Mouse (Mus musculus) embryonic fibroblast, embryonic 13.5 days (primary cell): ENCODE data around the gene Tbc1d1.

Experiments used
- CTCF ChIP-seq: IDR thresholded peaks from 2 replicates; pipeline ENCODE4 v1.5.1; 2011; ENCODE audit warnings: mild to moderate bottlenecking, control low read depth, low read length, moderate library complexity, borderline replicate concordance; ENCODE audit not compliant: insufficient read depth
- POLR2A ChIP-seq: IDR thresholded peaks from 2 replicates; pipeline ENCODE4 v1.6.1; 2011; ENCODE audit warnings: low read depth, mild to moderate bottlenecking, control low read depth, low read length, moderate library complexity

- no peak for TF ChIP-seq POLR2A
- no peak for TF ChIP-seq CTCF
Observed at GRCm38 (mm10) chr5:64168990-64169540, 13.0 kb downstream of the Tbc1d1 start.
